Mouse (Mus musculus) bone marrow macrophage, adult 2 months (primary cell): ENCODE measurements at regions not wholly inside any gene's neighbourhood (a gene's known extent, or its start where the extent isn't known, plus 50 kb on each side); places are given as distances from the start of the nearest gene placed in this dataset.

Experiments
- CTCF ChIP-seq: IDR thresholded peaks from 2 replicates; pipeline ENCODE4 v1.5.1; 2012; ENCODE audit warnings: low read depth, mild to moderate bottlenecking, low read length, moderate library complexity
- POLR2A ChIP-seq: IDR thresholded peaks from 2 replicates; pipeline ENCODE4 v1.6.1; 2012; ENCODE audit warnings: mild to moderate bottlenecking, low read depth, low read length, borderline replicate concordance

- TF ChIP-seq POLR2A (no peak), CTCF (no peak)
Observed at GRCm38 (mm10) chr14:105482644-105483351, 224.4 kb downstream of the Ndfip2 start.
